Mouse (Mus musculus): Measurements from ENCODE around the gene Ptprc.

GRCm38 (mm10) chr1:138166233-138166771, 9.2 kb downstream of the Ptprc start:
- TF ChIP-seq FLI1 (IDR thresholded peaks at IDR 0.05; ENCODE audit: low read length) = no peak
- no peak for TF ChIP-seq GATA1 (IDR thresholded peaks at IDR 0.05; ENCODE audit: borderline replicate concordance, low read length)

Measured in megakaryocyte, embryonic 14.5 days (primary cell).